Mouse (Mus musculus) heart, postnatal 0 days (tissue): ENCODE data around the gene Olfr781. TPM values are rescaled to one million over a fixed set of nuclear protein-coding genes. Genes with fewer than 3 reads are reported as not detected.
"Not testable (repeated sequence)": the region's sequence is repeated elsewhere in the genome, so short reads cannot be mapped to it uniquely, and the experiment has no call there.

Experiments used
- ATAC-seq: fragments of 200-750 bp; cut with Nextera tagmentation; 2 replicates; pipeline ENCODE4 v1.8.0; 2017; ENCODE audit warnings: low read depth, moderate number of reproducible peaks, moderate library complexity; ENCODE audit not compliant: insufficient read depth
- DNase-seq: peaks from one replicate; pipeline ENCODE4 v3.0.0-alpha.2; 2016; ENCODE audit warnings: low spot score
- H3K27ac ChIP-seq: fragments of 300-500 bp; sonication (generic); 2 replicates; pipeline ENCODE4 v1.5.1; 2014; ENCODE audit warnings: low read depth, mild to moderate bottlenecking
- H3K27me3 ChIP-seq: fragments of 300-500 bp; sonication (generic); 2 replicates; pipeline ENCODE4 v1.6.1; 2014; ENCODE audit warnings: low read length, mixed read lengths; ENCODE audit not compliant: control insufficient read depth, insufficient read depth
- H3K36me3 ChIP-seq: fragments of 300-500 bp; sonication (generic); replicated peaks from 2 replicates; pipeline ENCODE4 v1.6.1; 2014; ENCODE audit warnings: low read length, mixed read lengths; ENCODE audit not compliant: control insufficient read depth, insufficient read depth
- H3K4me1 ChIP-seq: fragments of 300-500 bp; sonication (generic); 2 replicates; pipeline ENCODE4 v1.6.1; 2014; ENCODE audit warnings: antibody characterized with exemption; ENCODE audit not compliant: control insufficient read depth, insufficient read depth
- H3K4me2 ChIP-seq: fragments of 300-500 bp; sonication (generic); 2 replicates; pipeline ENCODE4 v1.6.1; 2014; ENCODE audit warnings: low read depth, mild to moderate bottlenecking, low read length, moderate library complexity
- H3K4me3 ChIP-seq: fragments of 300-500 bp; sonication (generic); 2 replicates; pipeline ENCODE4 v1.5.1; 2014; ENCODE audit warnings: low read depth, low read length
- H3K9ac ChIP-seq: fragments of 300-500 bp; sonication (generic); replicated peaks from 2 replicates; pipeline ENCODE4 v1.6.1; 2014; ENCODE audit warnings: low read depth, low read length, mixed read lengths
- H3K9me3 ChIP-seq: fragments of 300-500 bp; sonication (generic); replicated peaks from 2 replicates; pipeline ENCODE4 v1.6.1; 2016; ENCODE audit warnings: low read length; ENCODE audit not compliant: control insufficient read depth
- CTCF ChIP-seq: IDR thresholded peaks from 2 replicates; pipeline ENCODE4 v1.5.1; 2016; ENCODE audit warnings: antibody characterized with exemption, control low read depth, low read depth
- EP300 ChIP-seq: IDR thresholded peaks from 2 replicates; pipeline ENCODE4 v1.6.1; 2016; ENCODE audit warnings: antibody characterized with exemption, low read depth
- WGBS: fragments of 180-500 bp; shearing (Covaris S2); extraction: QIAGEN DNeasy Blood & Tissue Kit; methylation state at CpG from one replicate; pipeline ENCODE4 v1.1.7; 2014; 5-methylcytosine and 5-hydroxymethylcytosine counted together
- polyA plus RNA-seq: library from polyadenylated mRNA; unstranded; fragments of >200 nt; fragmentation: Nextera tagmentation; extraction: Ambion mirVana; gene quantifications from 2 replicates; pipeline ENCODE4 v1.2.1, GENCODE M21; 2015
- total RNA-seq: library from RNA; depleted of rRNA; stranded (reverse); fragments of >200 nt; gene quantifications from 2 replicates; pipeline ENCODE4 v1.2.3, GENCODE M21; 2014; ENCODE audit warnings: low replicate concordance; rRNA removed

Olfr781 gene
- total RNA-seq: not detected in 2 replicates
- not detected in 2 replicates for polyA plus RNA-seq

GRCm38 (mm10) chr10:129328554-129328953 is at the start of gene Olfr781:
TSS of gene Olfr781 (plus strand) at chr10:129328854.
- H3K36me3 ChIP-seq: no peaks in the 10 kb centered on the region
- H3K4me1 ChIP-seq: no peaks in the 10 kb centered on the region
- TF ChIP-seq CTCF (no peak), EP300 (no peak)
- H3K9ac ChIP-seq: no peak within 1 kb of the TSS
- H3K27me3 ChIP-seq: no peaks in the 10 kb centered on the region
- DNase-seq: no peak
- H3K4me3 ChIP-seq: no peak within 1 kb of the TSS
- no peaks in the 10 kb centered on the region for H3K9me3 ChIP-seq
- no peak for ATAC-seq
- no peak within 1 kb of the TSS for H3K4me2 ChIP-seq
- H3K27ac ChIP-seq: no peak within 1 kb of the TSS

- ATAC-seq, H3K27ac ChIP-seq, H3K27me3 ChIP-seq, H3K9ac ChIP-seq, H3K4me2 ChIP-seq, H3K36me3 ChIP-seq, H3K4me1 ChIP-seq, H3K9me3 ChIP-seq, H3K4me3 ChIP-seq, DNase-seq: not testable (repeated sequence)
- WGBS: 37% methylated on average over 1 of the region's 1 CpGs
These were observed 15.7 kb upstream of the Olfr781 start for GRCm38 (mm10) chr10:129312973-129313372.

DNA sequence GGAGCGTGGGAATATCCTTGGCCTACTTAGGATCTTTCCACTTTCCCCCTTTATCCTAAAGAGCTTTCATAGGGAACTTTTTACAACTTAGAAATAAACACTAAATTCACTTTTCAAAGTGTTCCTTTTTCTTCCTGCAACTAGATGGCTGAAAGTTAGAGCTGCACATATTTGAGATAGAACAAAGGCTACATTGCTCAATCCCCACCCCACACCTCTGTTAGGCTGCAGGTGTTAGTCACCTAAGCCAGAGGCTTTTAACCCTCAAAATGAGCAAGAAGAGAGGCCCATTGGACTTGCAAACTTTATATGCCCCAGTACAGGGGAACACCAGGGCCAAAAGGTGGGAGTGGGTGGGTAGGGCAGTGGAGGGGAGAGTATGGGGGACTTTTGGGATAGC is 15.1 kb upstream of the Olfr781 start:
- H3K27me3 ChIP-seq, ATAC-seq, H3K9ac ChIP-seq, H3K36me3 ChIP-seq, H3K9me3 ChIP-seq, DNase-seq, H3K4me2 ChIP-seq, H3K4me1 ChIP-seq, H3K4me3 ChIP-seq, H3K27ac ChIP-seq: not testable (repeated sequence)
- WGBS: no CpG with 5 or more reads among the region's 1 CpGs

- Histone ChIP-seq H3K27me3 (no peaks in the 10 kb centered on the region), H3K9ac (no peak within 1 kb of the TSS), H3K9me3 (no peaks in the 10 kb centered on the region), H3K36me3 (no peaks in the 10 kb centered on the region), H3K4me1 (no peaks in the 10 kb centered on the region), H3K4me3 (no peak within 1 kb of the TSS), H3K4me2 (no peak within 1 kb of the TSS), H3K27ac (no peak within 1 kb of the TSS)
- no peak for ATAC-seq
- TF ChIP-seq CTCF: no peak
- no peak for TF ChIP-seq EP300
- WGBS: 61% methylated on average over 3 of the region's 3 CpGs
- DNase-seq: no peak
These were observed 10.8 kb upstream of the Olfr781 start, which contains the start of gene Olfr780 for GRCm38 (mm10) chr10:129317817-129318216. TSS of gene Olfr780 (plus strand) at chr10:129318117.

DNA sequence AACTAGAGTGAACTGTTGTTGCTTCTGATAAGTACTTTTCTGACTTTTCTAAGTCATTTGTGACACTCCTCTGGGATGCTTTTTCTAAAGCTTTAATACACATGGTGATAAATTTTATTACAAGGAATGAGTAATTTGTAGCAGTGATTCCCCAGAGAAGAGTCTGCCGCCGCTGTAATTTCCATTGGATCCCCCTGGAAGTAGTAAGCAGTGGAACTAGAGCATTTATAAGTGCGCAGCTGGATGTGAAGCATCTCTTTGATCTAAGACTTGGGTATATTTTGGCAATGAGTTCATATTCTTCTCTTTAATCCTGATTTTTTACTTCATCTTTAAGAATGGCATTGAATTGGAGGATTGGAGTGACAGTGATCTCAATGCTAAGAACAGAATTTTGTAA is 19.9 kb downstream of the Olfr781 start, which contains the start of gene Olfr782:
Gene Olfr782 (plus strand): TSS at position 301 of the 400 bp plus-strand sequence.
- Histone ChIP-seq H3K27me3 (no peaks in the 10 kb centered on the region), H3K27ac (no peak within 1 kb of the TSS), H3K4me1 (no peaks in the 10 kb centered on the region), H3K9me3 (no peaks in the 10 kb centered on the region), H3K9ac (no peak within 1 kb of the TSS), H3K4me2 (no peak within 1 kb of the TSS), H3K36me3 (no peaks in the 10 kb centered on the region), H3K4me3 (no peak within 1 kb of the TSS)
- DNase-seq (no peak), ATAC-seq (no peak)
- no peak for TF ChIP-seq CTCF
- no peak for TF ChIP-seq EP300
- WGBS: 90% methylated on average over 3 of the region's 3 CpGs

DNA sequence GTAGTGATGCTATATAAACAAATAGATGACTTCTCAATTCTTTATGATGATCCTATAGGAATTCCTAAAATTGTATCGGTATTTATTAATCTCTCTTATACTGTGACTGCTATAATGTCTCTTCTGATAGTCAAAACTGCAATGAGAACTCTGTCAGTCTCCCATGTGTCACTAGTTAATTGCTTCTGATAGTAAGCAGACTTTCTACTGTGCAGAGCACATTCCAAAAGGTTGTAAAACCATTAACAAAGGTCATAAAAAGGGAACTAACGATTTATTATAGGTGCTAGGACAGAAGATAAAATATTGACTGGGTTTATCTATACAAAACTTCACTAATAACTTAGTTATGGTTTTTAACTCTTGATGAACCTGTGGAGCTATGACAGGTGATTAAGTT is 23.8 kb downstream of the Olfr781 start:
- 48% methylated on average over 2 of the region's 2 CpGs for WGBS
- not testable (repeated sequence) for DNase-seq, H3K9ac ChIP-seq, H3K4me2 ChIP-seq, H3K27ac ChIP-seq, ATAC-seq, H3K4me3 ChIP-seq, H3K27me3 ChIP-seq, H3K4me1 ChIP-seq, H3K9me3 ChIP-seq, H3K36me3 ChIP-seq

DNA sequence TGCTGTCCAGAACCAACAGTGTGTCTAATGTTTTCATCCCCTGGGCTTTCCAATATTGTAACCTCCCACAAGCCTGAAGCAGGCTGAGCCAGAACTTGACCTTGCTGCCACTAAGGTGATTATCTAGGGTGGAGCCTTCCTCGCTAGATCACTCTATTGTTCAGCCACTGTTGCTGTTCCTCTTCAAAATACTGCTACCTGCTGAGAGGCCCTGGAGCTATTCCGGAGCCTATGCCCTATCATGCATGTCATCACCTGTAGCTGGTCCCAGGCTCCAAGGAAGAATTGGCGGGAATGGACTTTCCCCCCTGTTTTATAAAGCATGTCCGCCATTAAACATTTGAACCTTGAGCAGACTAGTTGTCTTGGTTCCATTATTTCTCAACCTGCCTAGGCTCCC is 27.8 kb downstream of the Olfr781 start:
- not testable (repeated sequence) for H3K36me3 ChIP-seq, H3K9me3 ChIP-seq, H3K9ac ChIP-seq, H3K4me3 ChIP-seq, DNase-seq, ATAC-seq, H3K27me3 ChIP-seq, H3K4me2 ChIP-seq, H3K27ac ChIP-seq, H3K4me1 ChIP-seq
- WGBS: 72% methylated on average over 4 of the region's 4 CpGs
